Mouse (Mus musculus) kidney, postnatal 25 days (tissue): ENCODE measurements around the gene Acp7.
"Not testable (repeated sequence)": the region's sequence is repeated elsewhere in the genome, so short reads cannot be mapped to it uniquely, and the experiment has no call there.

Experiments
- DNase-seq, 2 experiments: peaks; one replicate each; pipeline ENCODE4 v3.0.0; 2021; ENCODE audit warnings: mixed read lengths in 2 of 2

The Acp7 gene

DNA sequence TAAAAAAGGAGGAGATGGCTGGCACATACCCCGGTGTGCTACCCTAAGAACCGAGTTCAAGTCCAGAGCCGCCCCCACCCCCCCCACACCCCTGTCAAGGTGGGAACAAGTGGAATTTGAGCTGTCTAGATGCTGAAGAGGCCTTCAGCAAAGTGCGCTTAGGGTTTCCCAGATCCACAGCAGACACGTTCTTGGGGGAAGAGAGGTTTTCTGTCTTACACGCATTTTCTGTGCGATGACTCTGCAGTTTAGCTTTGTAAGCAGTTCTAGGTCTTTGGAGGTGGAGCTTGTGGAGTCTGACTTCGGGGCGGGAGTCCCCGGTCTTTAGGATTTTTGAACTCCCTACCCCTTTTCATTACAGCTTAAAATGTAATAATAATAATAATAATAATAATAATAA is at the start of gene Acp7:
TSS of gene Acp7 (minus strand) at position 260 of the 400 bp plus-strand sequence.
- no peak for DNase-seq

DNA sequence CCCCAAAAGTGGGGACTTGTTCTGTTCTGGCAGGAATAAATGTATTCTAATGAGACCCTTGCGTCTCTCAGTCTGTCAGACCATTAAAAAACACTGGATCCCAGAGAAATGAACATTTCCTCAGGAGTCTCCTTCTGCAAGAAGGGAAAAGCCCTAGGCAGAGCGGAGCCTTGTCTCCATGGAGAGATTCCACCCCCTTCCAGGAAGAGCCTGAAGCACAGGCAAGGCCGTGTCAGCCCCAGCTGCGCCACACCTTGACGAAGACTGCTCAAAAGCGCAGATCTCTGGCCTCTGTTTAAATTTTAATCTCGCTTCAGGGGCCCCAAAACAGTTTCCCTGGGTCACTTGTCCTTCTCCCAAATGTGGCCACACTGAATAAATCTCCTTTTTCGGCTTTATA is 46.5 kb upstream of the Acp7 start:
- DNase-seq, result no peak

DNA sequence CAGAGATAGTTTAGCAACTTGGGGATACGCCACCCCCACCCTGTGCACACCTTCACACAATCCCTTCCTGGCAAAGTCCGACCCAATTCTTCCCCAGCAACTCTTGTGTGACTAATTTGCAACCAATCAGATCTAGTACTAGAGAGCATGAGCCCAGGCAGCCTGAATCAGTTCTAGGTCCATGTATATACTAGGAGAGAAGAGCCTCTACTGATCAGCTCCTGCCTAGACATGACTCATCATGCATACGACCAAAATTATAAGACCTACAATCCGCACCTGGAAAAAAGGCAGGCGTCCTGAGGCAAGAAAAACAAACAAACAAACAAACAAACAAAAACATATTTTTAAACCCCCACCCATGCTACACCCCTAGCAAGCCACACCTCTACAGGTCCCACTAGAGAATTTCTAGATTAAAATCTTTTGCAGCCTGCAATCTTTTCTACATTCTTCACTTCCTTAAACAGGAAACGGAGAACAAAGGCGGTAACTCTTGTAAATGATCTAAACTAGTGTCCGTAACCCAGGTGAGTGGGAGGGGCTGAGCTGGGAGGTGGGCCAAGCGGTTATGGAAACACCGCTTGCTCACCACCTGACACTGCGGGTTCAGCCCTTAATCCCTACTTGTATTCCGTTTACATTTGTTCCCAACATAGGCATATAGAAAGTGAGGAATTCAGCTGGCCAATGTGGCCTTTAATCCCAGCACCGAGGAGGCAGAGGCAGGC is 45.8 kb upstream of the Acp7 start:
- no peak for DNase-seq

DNA sequence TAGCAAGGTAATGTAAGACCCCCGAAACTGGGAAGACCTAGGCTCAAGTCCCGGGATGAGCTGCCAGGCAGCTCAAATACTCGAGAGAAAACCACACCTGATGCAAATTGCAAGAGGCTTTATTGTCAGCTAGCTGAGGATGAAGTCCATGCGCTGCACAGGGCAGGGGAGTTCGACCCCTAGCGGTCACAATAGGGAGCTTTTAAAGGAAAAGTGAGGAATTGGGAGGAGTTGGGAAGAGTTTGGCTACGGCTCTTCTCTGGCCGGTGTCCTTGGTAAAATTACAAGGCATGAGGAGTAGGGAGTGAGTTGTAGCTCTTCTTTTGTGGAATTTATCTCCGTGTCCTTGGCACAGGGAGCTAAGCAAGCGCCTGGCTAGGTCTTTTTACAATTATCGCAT is 44.6 kb upstream of the Acp7 start:
- DNase-seq, result peak in 1 of 2 experiments; percentile 33

DNA sequence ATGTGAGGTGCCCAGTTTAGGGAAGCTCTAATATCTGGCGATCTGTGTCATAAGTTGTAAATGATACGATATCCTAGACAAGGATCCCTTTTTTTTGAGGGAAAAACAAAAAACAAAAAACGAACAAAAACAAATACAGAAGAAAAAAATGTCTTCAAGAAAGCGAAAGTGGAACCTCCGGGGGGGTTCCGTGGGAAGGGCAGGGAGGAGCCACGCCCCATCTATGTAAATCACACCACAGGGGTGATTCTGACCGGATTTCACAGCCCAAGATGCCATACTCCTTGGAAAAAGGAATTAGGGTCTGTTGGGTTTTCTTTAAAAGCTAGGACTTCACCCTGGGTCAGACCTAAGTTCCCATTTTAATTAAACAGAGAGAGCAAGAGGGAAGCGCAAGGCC is 43.9 kb upstream of the Acp7 start:
- DNase-seq, result no peak

DNA sequence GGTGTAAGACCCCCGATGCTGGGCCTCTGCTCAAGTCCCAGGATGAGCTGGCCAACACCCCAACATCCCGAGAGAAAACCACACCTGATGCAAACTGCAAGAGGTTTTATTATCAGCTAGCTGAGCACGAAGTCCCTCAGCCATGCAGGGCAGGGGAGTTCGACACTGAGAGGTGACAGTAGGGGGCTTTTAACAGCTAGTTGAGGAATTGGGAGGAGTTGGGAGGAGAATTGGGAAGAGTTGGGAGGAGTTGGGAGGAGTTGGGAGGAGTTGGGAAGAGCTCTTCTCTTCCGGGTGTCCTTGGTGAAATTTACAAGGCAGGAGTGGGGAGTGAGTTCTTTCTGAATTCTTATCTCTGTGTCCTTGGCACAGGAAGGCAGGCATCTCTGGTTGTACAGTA is 41.7 kb upstream of the Acp7 start:
- DNase-seq, result not testable (repeated sequence)

DNA sequence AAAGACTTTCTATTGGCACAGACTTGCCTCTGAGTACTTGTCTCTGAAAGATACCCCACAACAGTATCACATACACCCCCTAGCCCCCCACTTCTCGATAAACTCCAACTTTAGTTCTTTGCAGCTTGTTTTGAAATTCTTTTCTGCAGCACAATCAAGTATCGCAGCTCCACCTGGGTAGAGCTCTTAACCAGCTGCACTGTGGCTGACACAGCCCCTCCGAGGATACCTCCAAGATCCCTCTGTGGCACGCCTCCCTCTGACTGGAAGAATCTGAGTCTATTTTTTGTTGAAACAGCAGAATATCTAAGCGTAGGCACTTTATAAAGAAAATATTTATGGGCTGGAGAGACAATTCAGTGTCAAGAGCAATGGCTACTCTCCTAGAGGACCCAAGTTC is 41.1 kb upstream of the Acp7 start:
- no peak for DNase-seq

DNA sequence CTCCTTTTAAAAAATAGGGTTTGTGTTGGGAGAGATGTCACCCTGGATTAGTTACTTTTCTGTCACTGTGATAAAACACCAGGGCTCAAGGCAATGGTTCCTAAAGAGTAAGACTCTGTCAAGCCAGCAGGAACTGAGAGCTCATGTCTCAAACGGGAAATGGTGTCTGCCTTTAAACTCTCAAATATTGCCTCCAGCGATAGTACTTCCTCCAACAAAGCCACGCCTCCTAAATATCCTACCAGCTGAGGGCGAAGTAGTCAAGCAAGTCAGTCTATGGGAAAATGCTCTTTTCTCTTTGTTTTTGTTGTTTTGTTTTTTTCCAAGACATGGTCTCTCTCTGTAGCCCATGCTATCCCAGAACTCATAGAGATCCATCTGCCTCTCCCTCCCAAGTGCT is 40.0 kb upstream of the Acp7 start:
- no peak for DNase-seq

DNA sequence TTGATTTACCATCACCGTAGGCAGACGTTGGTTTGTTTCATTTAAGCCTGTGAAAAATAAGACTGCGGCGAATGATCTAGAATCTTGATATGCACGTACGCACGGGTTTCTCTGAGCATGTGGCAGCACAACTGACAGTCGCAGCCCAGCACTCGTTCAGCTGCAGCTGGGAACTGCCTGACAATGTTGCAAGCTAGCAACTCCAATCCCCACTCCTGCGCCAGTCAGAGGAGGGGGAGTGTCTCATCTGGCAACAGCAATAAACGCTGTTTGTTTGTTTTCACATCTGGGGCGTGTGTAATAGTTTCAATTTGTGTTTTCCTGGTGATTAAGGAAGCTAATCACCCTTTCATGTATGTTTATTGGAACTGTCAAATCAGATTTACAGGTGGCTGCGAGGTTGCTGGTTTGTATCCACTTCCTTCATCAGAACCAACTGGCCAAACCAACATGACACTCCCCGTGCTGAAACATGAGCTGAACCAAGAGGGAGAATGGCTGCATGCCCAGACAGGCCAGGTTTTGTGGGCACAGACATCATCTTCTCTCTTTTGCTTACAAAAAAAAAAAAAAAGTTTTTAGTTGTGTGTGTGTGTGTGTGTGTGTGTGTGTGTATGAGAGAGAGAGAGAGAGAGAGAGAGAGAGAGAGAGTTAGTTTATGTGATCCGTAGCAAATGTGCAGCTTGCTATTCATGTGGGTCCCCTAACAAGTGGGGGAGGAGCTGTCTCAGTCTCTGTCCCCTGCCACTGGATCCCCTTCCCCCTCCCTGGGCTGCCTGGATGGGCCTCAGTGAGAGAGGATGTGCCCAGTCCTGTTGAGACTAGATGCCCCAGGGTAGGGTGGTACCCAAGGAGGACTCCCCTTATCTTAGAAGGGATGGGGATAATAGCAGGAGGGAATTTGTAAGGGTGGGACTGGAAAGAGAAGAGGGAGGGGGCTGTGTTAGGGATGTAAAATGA is 34.8 kb upstream of the Acp7 start:
- no peak for DNase-seq

DNA sequence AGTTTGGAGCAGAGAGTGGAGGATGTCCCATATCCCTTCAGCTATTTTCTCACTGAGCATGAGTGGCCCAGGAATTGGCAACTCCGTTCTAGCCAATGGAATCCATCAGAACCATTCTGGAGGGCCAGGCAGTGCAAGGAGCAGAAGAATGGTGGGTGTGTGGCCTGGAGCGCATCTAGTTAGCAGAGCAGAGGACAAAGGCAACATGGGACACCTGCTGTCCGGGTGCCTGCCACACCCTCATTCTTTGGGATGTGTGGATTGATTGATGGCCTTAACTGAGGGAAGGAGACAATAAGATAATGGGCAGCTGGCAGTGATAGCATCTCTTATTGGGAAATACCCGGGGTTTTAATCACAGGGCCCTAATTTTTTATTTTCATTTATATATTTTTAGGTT is 25.3 kb upstream of the Acp7 start:
- DNase-seq, result no peak

DNA sequence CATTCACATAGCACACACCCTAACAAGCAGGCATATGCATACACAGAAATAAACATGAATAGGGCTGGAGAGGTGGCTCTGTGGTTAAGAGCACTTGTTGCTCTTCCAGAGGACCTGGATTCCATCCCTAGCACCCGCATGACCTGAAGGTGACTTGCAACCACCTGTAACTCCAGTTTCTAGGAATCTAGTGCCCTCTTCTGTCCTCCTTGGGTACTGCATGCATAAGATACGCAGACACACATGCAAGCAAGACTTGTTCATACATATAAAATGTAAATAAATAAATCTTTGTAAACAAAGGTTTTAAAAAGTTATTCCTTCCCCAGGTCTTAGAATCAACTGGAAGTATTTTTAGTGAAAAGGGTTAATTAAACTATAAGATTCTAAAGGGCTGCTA is 20.0 kb upstream of the Acp7 start:
- no peak for DNase-seq

DNA sequence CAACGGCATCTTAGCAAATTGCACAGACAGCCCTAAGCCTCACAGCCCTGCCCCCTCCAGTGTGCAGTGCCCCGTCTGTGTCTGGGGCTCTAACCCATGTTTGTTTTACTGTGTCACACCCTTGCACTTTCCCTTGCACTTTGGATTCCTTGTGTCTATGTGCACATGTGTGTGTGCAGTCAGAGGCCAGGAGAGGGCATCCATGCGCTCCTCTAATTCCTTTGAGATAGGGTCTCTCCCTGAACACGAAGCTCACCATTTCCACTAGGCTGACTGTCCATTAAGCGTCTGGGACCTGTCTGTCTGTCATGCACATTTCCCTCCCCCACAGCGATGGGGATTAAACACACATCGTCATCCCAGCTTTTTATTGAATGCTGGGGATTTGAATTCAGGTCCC is 15.9 kb upstream of the Acp7 start:
- no peak for DNase-seq

DNA sequence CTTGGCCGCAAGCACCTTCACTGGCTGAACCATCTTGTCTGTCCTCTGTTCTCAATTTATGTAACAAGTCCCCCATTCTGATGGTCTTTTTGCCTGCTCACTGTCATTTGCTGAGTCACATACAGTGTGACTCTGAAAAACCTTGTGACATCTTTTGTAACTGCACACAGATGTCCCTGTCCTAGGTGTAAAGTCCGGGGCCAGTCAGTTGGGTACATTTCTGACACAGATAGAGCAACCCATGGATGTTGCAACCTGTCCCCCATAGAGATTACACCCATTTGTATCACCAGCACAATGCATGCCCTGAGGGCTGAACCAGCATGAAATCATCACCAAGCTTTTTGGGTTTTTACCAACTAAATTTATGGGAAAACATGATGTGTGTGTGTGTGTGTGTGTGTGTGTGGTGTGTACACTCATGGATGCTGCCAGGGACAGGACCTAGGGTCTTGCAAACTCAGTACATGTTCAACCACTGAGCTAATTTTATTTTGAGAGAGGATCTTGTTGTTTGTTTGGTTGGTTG is 14.9 kb upstream of the Acp7 start:
- no peak for DNase-seq

DNA sequence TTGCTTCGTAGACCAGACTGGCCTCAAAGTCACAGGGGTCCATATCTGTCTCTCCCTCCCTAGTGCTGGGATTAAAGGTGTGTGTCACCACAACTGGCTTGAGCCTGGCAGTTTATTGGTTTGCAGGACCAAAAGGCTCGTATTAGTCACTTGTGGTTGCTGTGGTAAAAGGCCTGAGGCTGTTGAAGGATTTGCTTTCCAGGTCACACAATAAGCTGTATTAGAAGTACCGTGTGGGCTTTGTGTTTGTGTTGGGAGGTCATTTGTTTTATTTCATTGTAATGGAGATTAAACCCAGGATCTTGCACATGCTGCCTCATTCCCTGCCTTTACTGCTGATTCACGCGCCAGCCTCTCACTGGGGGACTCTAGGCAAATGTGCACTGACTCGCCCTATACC is 14.2 kb upstream of the Acp7 start:
- no peak for DNase-seq

DNA sequence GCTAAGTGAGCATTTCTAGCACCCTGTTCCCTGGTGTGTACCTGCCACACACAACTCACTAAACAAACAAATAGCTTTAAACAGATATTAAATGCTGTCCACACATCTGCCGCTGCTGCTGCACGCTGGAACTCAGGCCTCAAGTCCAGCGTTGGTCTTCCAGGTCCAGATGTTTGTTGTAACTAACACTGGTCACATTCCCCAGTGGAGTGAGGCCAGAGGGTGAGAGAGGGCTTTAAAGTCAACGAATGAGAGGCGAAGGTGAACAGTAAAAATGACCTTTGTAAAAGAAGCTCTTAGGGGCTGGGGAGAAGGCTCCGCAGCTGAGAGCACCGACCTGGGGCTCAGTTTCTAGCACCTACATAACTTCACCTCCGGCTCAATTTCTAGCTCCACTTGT is 10.4 kb upstream of the Acp7 start:
- DNase-seq, result no peak

DNA sequence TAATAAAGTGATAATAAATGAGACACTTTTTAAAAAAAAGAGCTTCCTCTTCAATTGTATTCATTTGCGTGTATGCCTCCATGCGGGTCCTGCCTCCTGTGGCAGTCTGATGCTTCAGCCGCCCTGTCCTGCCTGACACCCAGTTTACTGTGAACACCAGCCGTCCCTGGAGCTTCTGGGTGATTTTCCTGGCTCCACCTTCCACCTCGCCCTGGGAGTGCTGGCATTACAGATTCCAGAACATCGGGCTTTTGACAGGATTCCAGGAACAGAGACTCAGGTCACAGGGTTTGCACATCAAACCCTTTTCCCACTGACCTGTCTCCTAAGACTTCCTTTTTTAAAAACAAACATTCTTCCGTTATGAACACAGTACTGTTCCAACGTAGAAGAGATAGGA is 6.4 kb upstream of the Acp7 start:
- peak in 1 of 2 experiments; percentile 19 for DNase-seq

DNA sequence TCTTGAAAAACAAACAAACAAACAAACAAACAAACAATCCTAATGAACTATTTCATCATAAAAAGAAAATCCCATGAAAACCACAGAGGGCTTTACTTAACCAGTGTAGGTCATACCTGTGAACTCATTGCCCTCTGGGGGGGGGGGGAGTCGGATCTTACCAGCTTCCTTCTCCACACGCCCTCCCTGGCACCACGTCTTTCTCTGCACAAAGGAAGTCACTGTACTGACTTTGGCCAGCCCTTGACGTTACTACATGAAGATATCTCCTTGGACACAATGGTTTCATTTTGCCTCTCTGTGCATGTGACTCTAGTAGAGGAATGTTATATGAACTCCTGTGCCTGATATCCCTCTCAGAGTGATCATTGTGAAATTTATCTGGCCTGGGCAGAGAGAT is 3.0 kb upstream of the Acp7 start:
- no peak for DNase-seq

DNA sequence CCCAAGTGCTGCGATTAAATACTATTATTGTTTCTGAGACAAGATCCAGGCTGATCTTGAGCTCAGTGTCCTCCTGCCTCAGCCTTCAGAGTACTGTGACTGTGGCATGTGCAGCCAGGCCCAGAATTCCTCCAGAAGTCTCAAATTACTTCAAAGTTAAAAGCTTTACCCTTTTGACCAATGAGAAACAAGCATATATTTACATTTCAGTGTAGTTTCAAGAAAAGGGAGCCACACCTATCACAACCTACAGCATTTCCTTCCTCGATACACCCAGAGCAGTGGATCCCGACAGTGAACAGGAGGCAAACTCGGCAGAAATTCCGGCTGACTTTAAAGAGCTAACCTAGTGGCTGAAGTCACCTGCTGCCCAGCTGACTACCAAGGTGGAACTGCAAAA is 6.3 kb downstream of the Acp7 start:
- no peak for DNase-seq

DNA sequence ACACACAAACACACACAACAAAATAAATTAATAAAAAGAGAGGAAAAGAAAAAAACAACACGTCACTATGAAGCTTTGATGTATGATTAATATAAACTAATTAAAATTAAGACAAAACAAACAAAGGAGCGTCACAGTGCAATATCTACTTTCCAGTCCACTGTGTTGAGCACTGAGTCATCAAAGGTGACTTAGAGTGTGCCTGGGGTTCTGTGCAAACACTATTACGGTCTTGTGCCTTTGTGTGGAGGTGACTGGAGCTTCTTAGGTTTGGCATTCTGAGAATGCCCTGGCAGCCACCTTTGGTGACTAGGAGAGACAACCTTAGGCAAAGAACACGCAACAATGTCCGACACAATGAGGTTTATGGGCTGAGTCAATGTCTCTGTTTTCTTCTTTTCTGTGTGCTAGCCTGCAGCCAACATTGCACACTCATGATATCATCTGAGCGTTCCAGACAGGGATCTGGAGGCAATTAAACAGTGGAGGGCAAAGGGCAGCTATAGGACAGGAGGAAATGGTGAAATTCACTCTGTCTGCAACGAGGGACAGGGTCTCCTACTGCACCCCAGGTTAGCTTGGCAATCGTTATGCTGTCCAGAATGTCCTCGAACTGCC is 11.9 kb downstream of the Acp7 start:
- no peak for DNase-seq

DNA sequence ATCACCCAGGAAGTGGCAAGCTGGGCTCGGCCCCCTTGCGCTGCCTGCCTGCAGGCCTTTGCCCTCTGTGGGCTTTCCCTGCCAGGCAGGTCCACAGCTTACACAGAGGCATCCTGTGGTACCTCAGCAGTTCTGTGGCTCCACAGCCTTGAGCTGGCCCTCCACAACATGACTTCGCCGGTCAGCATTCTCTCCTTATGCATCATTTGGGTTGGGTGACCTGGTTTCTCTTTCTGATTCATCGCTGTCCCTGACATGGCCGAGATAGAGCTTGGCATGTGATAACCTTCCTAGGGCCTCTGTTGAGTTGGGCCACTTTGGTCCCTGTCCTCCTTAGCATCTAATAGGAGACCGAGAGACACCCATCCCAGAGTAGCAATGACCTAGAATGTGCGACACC is 25.2 kb downstream of the Acp7 start:
- DNase-seq, result no peak

DNA sequence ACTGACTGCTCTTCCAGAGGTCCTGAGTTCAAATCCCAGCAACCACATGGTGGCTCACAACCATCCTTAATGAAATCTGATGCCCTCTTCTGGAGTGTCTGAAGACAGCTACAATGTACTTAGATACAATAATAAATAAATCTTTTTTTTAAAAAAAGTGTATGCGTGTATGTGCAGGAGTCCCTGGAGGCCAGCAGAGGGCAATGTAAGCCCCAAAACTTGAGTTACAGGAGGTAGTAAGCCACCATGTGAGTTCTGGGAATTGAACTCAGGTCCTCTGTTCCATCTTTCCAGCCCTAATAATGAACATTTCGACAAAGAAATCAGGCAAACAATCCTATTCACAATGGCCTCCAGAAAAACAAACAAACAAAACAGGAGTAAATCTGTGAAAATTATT is 27.3 kb downstream of the Acp7 start:
- DNase-seq, result not testable (repeated sequence)

DNA sequence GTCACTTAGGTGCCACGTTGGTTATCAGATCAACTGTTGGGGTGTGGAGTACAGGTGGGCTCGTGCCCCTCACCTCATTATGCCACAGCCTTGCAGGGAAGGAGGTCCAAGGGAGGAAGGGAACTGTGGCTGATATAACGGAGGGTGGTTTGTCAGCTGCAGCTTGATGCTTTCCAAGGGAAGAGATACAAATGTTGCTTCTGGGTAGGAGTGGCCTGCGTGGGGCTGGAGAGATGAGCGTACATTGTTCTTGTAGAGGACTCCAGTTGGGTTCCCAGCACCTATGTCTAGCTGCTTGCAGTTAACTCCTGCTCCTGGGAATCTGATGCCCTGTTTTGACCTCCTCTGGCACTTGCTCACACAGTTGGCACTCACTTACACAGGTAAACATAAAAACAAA is 28.0 kb downstream of the Acp7 start:
- no peak for DNase-seq

DNA sequence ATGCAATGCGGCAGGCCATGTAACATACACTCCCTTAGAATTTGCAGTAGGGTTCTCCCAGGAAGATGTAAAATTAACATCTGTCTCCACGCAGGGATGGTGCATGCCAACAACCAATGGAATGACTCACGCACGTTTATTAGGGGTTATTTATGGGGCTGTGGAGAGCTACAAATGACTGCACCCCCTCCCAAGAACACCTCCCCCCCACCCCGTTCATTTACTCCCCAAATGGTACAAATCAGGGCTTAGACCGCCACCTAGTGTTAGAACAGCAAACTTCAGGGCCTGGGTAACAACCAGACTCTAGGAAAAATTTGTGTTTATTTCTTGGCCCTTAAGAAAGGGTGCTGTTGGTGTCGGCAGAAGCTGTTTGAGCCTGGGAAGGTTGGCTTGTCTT is 29.5 kb downstream of the Acp7 start:
- peak in 1 of 2 experiments; percentile 74 for DNase-seq

DNA sequence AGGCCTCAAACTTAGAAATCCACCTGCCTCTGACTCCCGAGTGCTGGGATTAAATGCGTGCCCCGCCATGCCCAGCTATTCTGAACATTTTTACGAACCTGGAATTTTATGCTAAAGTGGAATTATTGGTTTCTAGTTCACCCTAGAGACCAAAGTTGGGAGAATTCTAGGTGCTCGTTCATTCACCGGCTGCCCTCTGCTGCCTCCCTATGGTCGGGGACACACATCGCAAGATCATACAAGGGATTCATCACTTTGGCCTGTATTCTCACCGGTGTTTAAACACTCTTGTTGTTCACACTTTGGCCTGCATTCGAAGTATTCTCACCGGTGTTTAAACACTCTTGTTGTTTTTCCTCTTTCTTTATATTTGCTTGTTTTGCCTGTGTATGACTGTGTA is 30.1 kb downstream of the Acp7 start:
- peak; percentile 72 to 77 for DNase-seq
